Mouse (Mus musculus) hindbrain, embryonic 13.5 days (tissue): ENCODE results near the gene Nt5dc2. TPM values are rescaled to one million over a fixed set of nuclear protein-coding genes. Genes with fewer than 3 reads are reported as not detected.

Source experiments
- ATAC-seq: fragments of 200-750 bp; cut with Nextera tagmentation; 2 replicates; pipeline ENCODE4 v1.8.0; 2017; ENCODE audit warnings: moderate TSS enrichment; ENCODE audit not compliant: low FRiP score
- H3K27ac ChIP-seq: fragments of 300-500 bp; sonication (generic); 2 replicates; pipeline ENCODE4 v1.5.1; 2015; ENCODE audit warnings: inconsistent platforms, mild to moderate bottlenecking, moderate library complexity
- H3K27me3 ChIP-seq: fragments of 300-500 bp; sonication (generic); 2 replicates; pipeline ENCODE4 v1.6.1; 2015; ENCODE audit warnings: mild to moderate bottlenecking, inconsistent platforms
- H3K36me3 ChIP-seq: fragments of 300-500 bp; sonication (generic); 2 replicates; pipeline ENCODE4 v1.6.1; 2015; ENCODE audit warnings: mild to moderate bottlenecking, inconsistent platforms
- H3K4me1 ChIP-seq: fragments of 300-500 bp; sonication (generic); replicated peaks from 2 replicates; pipeline ENCODE4 v1.6.1; 2015; ENCODE audit warnings: inconsistent platforms
- H3K4me2 ChIP-seq: fragments of 300-500 bp; sonication (generic); 2 replicates; pipeline ENCODE4 v1.6.1; 2015; ENCODE audit warnings: inconsistent platforms, mild to moderate bottlenecking, moderate library complexity
- H3K4me3 ChIP-seq: fragments of 300-500 bp; sonication (generic); 2 replicates; pipeline ENCODE4 v1.5.1; 2015; ENCODE audit warnings: mild to moderate bottlenecking, inconsistent platforms
- H3K9ac ChIP-seq: fragments of 300-500 bp; sonication (generic); 2 replicates; pipeline ENCODE4 v1.6.1; 2015; ENCODE audit warnings: mild to moderate bottlenecking, inconsistent platforms
- H3K9me3 ChIP-seq: fragments of 300-500 bp; sonication (generic); 2 replicates; pipeline ENCODE4 v1.6.1; 2016; ENCODE audit warnings: inconsistent platforms
- WGBS: fragments of 180-500 bp; shearing (Covaris S2); methylation state at CpG from one replicate; pipeline ENCODE4 v1.1.7; 2015; 5-methylcytosine and 5-hydroxymethylcytosine counted together
- polyA plus RNA-seq: library from polyadenylated mRNA; unstranded; fragments of >200 nt; fragmentation: Nextera tagmentation; extraction: Ambion mirVana; gene quantifications from 2 replicates; pipeline ENCODE4 v1.2.1, GENCODE M21; 2015

Gene Nt5dc2
- 273 and 282 TPM in 2 replicates for polyA plus RNA-seq

DNA sequence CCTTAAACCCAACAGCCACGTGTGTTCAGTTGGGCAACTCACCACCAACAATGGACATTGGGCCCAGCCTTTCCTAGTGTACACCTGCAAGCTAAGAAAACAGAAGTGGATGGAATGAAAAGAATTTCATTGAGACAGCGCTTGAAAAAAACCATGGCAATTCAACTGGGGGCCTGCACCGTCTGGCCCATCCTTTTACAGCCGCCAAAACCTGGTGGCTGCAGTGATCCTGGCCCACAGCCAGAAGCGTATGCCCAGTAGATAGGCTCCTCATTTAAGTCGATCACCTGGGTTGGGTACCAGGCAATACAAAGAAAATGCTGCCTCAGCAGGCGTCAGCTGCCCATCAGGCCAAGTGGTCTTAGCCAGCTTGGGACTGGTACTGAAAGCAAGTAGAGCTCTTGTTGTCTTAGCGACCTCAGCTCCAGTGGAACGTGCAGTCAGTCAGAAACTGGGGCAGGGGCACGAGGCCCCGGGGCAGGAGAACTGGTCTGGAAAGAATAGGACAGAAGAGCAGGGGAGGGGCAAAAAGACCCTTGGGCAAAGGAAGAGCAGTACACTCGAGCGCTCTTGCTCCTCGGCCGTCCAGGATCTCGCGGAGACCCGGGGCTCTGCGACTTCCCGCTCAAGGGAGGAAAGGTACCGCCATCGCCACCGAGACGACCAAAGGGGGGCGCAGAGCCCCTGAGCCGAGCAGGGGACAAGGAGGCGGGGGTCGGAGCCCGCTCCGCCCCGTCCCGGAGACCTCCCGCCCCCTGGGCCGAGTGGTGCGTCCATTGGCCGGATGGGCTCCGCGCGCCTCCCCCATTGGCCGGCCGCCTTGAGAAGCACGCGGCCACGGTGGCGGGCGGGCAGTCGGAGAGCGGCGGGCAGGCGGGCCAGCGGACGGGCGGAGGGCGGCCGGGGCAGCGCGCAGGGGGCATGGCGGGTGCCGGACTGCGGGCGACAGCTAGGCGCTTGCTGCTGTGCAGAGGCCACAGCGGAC, at the start of gene Nt5dc2:
Gene Nt5dc2, plus strand, starts transcription at position 818 of the 985 bp plus-strand sequence.
- H3K27me3 ChIP-seq, result no peaks in the 10 kb centered on the region
- peak within 1 kb of the TSS; percentile 87 for H3K4me3 ChIP-seq
- 6% methylated on average over 36 of the region's 63 CpGs for WGBS
- no peaks in the 10 kb centered on the region for H3K9me3 ChIP-seq
- peak within 1 kb of the TSS; percentile 75 for H3K4me2 ChIP-seq
- peaks cover 11% of the 10 kb centered on the region for H3K36me3 ChIP-seq
- peaks cover 68% of the 10 kb centered on the region for H3K4me1 ChIP-seq
- H3K9ac ChIP-seq, result peak within 1 kb of the TSS; percentile 92
- peak; percentile 74 for ATAC-seq
- peak within 1 kb of the TSS; percentile 90 for H3K27ac ChIP-seq

DNA sequence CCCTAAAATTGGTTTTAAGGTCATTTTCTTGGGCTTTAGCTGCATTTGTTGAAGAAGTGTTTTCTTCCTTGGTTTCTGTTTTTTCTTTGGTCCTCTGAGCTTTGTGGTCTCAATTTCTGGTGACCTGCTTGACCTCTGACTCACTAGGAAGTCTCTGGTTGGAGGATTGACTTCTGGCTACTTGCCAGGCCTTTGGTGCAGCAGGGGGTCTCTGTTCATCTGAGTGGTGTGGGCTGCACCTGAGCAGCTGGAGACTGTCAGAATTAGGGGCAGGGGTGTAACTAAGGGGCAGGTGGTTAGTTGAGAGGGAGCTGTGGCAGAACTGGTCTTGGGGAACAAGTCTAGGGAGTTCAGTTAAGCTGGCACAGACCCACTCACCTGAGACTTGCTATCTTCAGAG, 49.7 kb upstream of the Nt5dc2 start:
- ATAC-seq, result no peak
- Histone ChIP-seq H3K9ac (no peak overlapping the region), H3K9me3 (no peaks in the 10 kb centered on the region), H3K4me1 (no peaks in the 10 kb centered on the region), H3K4me2 (no peak overlapping the region), H3K27me3 (no peaks in the 10 kb centered on the region), H3K4me3 (no peak overlapping the region), H3K36me3 (peaks cover 55% of the 10 kb centered on the region), H3K27ac (no peak overlapping the region)

DNA sequence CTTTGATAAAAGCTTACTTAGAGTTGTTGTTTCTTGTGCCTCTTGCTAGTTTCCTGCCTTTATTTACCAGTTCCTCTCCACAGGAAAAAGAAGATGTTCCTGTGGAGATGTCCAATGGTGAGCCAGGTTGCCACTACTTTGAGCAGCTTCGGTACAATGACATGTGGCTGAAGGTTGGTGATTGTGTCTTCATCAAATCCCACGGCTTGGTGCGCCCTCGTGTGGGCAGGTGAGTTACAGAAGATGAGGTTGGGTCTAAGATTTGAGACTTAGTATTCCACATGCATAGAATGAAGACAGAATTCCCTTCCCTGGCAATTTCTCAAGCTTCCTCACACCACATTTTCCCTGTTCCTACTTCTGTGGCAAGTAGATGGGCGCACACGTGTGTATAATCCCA, 43.4 kb upstream of the Nt5dc2 start:
- Histone ChIP-seq H3K36me3 (peaks cover 76% of the 10 kb centered on the region), H3K9me3 (no peaks in the 10 kb centered on the region), H3K4me2 (no peak overlapping the region), H3K9ac (no peak overlapping the region), H3K4me3 (no peak overlapping the region), H3K27me3 (no peaks in the 10 kb centered on the region), H3K27ac (no peak overlapping the region), H3K4me1 (no peaks in the 10 kb centered on the region)
- WGBS, result 83% methylated on average over 6 of the region's 6 CpGs
- no peak for ATAC-seq

DNA sequence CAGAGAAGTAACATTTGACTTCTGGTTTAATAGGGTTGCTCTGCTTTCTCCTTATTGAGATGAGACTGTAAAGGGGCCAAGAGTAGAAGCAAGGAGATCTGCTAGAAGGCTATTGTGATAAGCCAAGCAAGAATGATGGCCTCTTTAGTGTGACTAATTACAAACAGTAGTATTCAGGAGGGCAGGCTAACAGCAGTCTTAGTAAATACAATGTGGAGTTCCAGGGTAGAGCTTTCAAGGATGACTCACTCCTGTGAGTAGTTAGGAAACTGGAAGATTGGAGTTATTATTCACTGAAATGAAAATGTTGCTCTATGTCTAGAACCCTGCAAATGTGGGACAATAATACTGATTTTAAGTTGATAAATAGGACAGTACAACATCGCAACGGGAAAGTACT, 42.3 kb upstream of the Nt5dc2 start:
- no peak overlapping the region for H3K9ac ChIP-seq
- H3K36me3 ChIP-seq, result peaks cover 77% of the 10 kb centered on the region
- H3K9me3 ChIP-seq, result no peaks in the 10 kb centered on the region
- no peak overlapping the region for H3K4me3 ChIP-seq
- no peak for ATAC-seq
- H3K27ac ChIP-seq, result no peak overlapping the region
- H3K27me3 ChIP-seq, result no peaks in the 10 kb centered on the region
- H3K4me1 ChIP-seq, result no peaks in the 10 kb centered on the region
- WGBS, result 96% methylated on average over 2 of the region's 2 CpGs
- no peak overlapping the region for H3K4me2 ChIP-seq

DNA sequence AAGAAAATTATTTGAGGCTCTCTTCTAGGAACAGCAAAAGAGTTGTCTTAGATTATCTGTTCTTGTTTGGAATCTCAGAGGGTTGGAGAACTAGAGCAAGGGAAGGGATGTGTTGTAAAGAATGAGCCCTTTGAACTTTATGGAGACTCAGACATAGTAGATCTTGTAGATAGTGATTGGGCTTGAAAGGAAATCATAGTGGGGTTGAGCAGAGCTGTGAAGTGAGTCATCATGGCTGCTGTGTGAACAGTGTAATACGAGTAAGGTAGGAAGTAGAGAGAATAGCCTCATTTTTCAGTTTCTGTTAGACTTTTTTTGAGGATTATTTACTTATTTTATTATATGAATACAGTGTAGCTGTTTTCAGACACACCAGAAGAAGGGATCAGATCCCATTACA, 40.9 kb upstream of the Nt5dc2 start:
- no peak overlapping the region for H3K4me2 ChIP-seq
- H3K4me3 ChIP-seq, result no peak overlapping the region
- 100% methylated on average over 1 of the region's 1 CpGs for WGBS
- H3K27ac ChIP-seq, result no peak overlapping the region
- peaks cover 84% of the 10 kb centered on the region for H3K36me3 ChIP-seq
- no peaks in the 10 kb centered on the region for H3K27me3 ChIP-seq
- no peak for ATAC-seq
- H3K4me1 ChIP-seq, result no peaks in the 10 kb centered on the region
- H3K9ac ChIP-seq, result no peak overlapping the region
- H3K9me3 ChIP-seq, result no peaks in the 10 kb centered on the region

DNA sequence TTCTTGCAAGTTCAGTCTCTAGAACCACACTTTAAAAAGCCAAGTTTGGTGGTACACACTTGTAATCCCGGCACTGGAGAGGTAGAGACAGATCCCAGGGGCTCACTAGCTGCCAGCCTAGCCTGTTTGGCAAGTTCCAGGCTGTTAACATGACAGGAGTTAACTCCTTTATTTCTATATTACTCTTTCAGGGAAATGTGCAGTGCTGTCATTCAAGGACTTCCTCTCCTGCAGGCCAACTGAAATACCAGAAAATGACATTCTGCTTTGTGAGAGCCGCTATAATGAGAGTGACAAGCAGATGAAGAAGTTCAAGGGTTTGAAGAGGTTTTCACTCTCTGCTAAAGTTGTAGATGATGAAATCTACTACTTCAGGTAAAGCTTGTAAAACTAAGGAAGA, 25.7 kb upstream of the Nt5dc2 start:
- H3K4me2 ChIP-seq, result no peak overlapping the region
- no peak overlapping the region for H3K4me3 ChIP-seq
- 96% methylated on average over 2 of the region's 2 CpGs for WGBS
- H3K4me1 ChIP-seq, result no peaks in the 10 kb centered on the region
- no peaks in the 10 kb centered on the region for H3K27me3 ChIP-seq
- peaks cover 63% of the 10 kb centered on the region for H3K36me3 ChIP-seq
- ATAC-seq, result no peak
- H3K27ac ChIP-seq, result no peak overlapping the region
- no peaks in the 10 kb centered on the region for H3K9me3 ChIP-seq
- no peak overlapping the region for H3K9ac ChIP-seq

DNA sequence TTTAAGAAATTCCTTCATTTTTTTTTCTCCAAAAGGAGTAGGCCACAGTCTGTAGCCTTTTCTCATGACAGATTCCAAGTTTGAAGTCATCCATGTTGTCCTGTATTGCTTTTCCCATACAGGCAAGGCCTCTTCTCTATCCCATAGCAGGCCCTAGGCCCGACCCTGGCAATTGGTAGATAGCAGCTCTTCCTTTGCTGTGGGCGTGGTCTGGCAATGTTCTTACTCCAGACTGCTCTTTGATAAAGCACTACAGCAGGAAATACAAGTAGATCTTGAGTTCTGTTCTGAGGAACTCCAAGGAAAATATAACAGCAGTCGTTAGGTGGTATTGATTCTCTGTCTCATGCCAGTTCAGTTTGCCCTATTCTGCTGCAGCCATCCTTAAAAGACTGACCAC, 20.2 kb upstream of the Nt5dc2 start:
- Histone ChIP-seq H3K9me3 (no peaks in the 10 kb centered on the region), H3K4me1 (no peaks in the 10 kb centered on the region), H3K36me3 (peaks cover 67% of the 10 kb centered on the region), H3K4me2 (no peak overlapping the region), H3K4me3 (no peak overlapping the region), H3K27me3 (no peaks in the 10 kb centered on the region), H3K9ac (no peak overlapping the region), H3K27ac (no peak overlapping the region)
- ATAC-seq, result no peak
- 85% methylated on average over 3 of the region's 3 CpGs for WGBS

DNA sequence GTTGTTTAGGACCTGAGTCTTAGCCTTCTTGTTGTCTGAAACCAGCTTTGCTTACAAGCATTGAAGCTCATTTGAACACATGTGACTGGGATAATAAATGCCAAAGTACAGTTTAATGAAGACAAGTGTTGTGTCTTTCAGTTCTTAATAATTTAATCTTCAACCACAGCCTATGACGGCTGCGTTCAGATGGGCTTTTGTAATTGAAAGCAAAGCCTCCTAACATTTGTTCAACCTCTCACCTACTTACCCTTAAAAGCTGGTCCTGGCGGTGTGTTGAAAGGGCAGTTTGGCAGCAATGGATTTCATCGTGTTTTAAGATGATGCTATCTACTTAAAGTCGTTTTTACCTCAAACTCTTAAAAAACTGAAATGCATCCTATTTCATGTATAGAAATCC, 18.7 kb upstream of the Nt5dc2 start:
- H3K36me3 ChIP-seq, result peaks cover 66% of the 10 kb centered on the region
- no peak overlapping the region for H3K4me3 ChIP-seq
- 90% methylated on average over 5 of the region's 5 CpGs for WGBS
- H3K27ac ChIP-seq, result no peak overlapping the region
- H3K9ac ChIP-seq, result no peak overlapping the region
- ATAC-seq, result no peak
- H3K9me3 ChIP-seq, result no peaks in the 10 kb centered on the region
- H3K4me1 ChIP-seq, result no peaks in the 10 kb centered on the region
- H3K4me2 ChIP-seq, result no peak overlapping the region
- H3K27me3 ChIP-seq, result no peaks in the 10 kb centered on the region

DNA sequence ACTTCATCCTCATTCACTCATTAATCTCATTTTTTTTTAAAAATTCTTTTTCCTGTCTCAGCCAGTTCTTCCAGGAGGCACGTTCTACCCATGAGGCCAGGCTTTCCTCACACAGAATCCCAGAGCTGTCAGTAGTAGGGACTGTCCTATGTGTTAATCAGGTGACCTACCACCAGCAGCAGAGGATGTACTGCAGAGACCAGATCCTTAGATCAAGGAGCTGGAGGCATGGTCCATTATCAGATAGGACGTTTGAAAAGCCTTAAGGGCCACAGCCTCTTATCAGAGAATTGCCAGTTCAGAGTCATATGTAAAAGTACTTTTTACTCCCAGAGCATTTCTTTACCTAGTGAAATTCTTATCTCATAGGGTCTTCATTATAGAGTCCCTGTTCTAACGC, 16.8 kb upstream of the Nt5dc2 start:
- H3K4me2 ChIP-seq, result no peak overlapping the region
- 88% methylated on average over 3 of the region's 3 CpGs for WGBS
- ATAC-seq, result no peak
- H3K27me3 ChIP-seq, result no peaks in the 10 kb centered on the region
- no peaks in the 10 kb centered on the region for H3K4me1 ChIP-seq
- peaks cover 63% of the 10 kb centered on the region for H3K36me3 ChIP-seq
- no peak overlapping the region for H3K9ac ChIP-seq
- H3K27ac ChIP-seq, result no peak overlapping the region
- H3K4me3 ChIP-seq, result no peak overlapping the region
- no peaks in the 10 kb centered on the region for H3K9me3 ChIP-seq

DNA sequence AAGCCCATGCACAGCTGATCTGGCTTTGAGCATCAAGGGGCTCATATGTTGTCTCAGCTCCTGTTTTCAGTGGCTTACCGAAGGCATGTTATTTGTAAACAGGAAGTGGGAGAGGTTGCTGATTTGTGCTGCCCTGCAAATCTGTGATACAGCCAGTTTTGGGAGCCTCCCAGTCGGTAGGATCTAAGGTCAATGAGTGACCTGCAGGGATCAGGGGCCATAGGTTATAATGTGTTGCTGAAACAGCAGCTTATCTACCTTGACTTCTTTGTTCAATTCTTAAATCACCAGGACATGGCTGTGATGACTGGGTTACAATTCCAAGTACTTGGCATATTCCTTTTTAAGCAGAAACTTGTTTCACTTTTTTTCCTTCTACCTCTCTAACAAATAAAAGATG, 15.3 kb upstream of the Nt5dc2 start:
- no peaks in the 10 kb centered on the region for H3K9me3 ChIP-seq
- H3K4me1 ChIP-seq, result no peaks in the 10 kb centered on the region
- ATAC-seq, result no peak
- no peaks in the 10 kb centered on the region for H3K27me3 ChIP-seq
- no peak overlapping the region for H3K9ac ChIP-seq
- H3K36me3 ChIP-seq, result peaks cover 58% of the 10 kb centered on the region
- 82% methylated on average over 2 of the region's 2 CpGs for WGBS
- no peak overlapping the region for H3K4me3 ChIP-seq
- no peak overlapping the region for H3K4me2 ChIP-seq
- H3K27ac ChIP-seq, result no peak overlapping the region

DNA sequence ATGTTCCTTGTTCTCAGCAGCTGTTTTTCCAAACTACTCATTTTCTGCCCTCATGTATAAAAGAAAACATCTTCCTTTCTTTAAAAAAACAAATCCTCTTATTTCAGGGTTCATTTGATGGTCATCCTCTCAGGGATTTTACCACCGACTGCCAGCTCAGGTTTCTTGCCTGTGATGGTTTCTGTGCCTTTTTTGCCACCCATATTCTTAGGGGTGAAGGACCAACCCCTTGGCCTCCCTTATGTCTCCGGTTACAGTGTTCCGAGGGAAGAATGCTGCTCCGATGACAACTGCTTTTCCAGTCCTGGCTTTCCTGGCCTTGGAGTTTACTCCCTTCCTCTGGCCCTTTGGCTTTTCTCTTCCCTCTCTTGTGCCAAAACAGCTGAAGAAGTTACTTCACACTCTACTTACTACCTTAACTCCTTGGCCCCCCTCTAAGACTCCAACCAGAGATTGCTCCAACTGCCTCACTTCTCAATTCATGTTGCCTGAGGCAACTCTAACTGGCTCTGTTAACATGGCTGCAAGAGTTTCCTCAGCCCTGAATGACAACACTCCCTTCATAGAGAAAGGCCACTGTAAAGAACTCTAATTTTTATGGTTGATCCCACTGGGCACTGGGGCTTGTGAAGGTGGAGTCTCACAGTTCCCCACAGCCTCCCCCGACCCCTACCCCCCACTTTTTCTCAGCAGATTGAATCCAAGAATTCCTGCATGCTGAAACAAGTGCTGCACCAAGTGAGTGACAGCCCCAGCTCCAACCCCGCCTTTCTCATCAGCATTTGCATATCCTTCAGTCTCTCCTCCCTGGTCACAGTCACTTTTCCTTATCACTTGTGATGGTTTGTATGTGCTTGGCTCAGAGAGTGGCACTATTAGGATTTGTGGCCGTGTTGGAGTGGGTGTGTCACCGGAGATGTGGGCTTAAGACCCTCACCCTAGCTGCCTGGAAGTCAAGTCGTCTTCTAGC, 5.5 kb upstream of the Nt5dc2 start:
- no peak for ATAC-seq
- Histone ChIP-seq H3K27ac (peak overlapping the region; percentile 49), H3K27me3 (no peaks in the 10 kb centered on the region), H3K4me1 (peaks cover 39% of the 10 kb centered on the region), H3K4me3 (no peak overlapping the region), H3K4me2 (no peak overlapping the region), H3K36me3 (peaks cover 15% of the 10 kb centered on the region), H3K9me3 (no peaks in the 10 kb centered on the region), H3K9ac (0 out of 2 replicates have a peak overlapping the region, but pooled peaks have one; percentile 26)
- 68% methylated on average over 9 of the region's 9 CpGs for WGBS

DNA sequence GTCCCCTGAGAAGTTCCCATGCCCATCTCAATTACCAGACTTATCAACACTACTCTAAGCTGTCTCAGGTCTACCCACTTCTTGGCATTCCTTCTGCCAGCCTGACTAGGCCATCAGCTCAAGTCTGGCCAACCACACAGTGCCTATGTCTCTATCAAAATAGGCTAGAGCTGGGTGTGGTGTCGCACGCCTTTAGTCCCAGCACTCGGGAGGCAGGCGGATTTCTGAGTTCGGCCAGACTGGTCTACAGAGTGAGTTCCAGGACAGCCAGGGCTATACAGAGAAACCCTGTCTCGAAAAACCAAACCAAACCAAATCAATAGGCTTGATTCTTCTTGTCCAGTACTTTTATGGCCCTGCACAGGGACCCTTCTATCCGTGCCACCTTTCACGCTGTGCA, 4.0 kb upstream of the Nt5dc2 start:
- Histone ChIP-seq H3K4me3 (peak overlapping the region; percentile 14; the same call in 1 of the 2 replicates), H3K27me3 (no peaks in the 10 kb centered on the region), H3K9ac (no peak overlapping the region), H3K9me3 (no peaks in the 10 kb centered on the region), H3K27ac (no peak overlapping the region), H3K4me1 (peaks cover 41% of the 10 kb centered on the region), H3K36me3 (peaks cover 8% of the 10 kb centered on the region), H3K4me2 (peak overlapping the region; percentile 36; the same call in 1 of the 2 replicates)
- ATAC-seq, result no peak
- WGBS, result 96% methylated on average over 8 of the region's 8 CpGs
